Mouse (Mus musculus) naive thymus-derived CD4-positive, alpha-beta T cell, adult 2 months (primary cell): Measurements from ENCODE around the gene Ina.
"Not testable (repeated sequence)": the region's sequence is repeated elsewhere in the genome, so short reads cannot be mapped to it uniquely, and the experiment has no call there.

ENCODE experiments used
- DNase-seq: peaks from one replicate; pipeline ENCODE4 v3.0.0-alpha.2; 2011; ENCODE audit warnings: low read depth

Gene Ina

GRCm38 (mm10) chr19:47014447-47015381, at the start of gene Ina, which contains the start of gene Nt5c2:
Gene Ina (plus strand): TSS chr19:47014698.
Gene Nt5c2 (minus strand): TSS chr19:47015153.
- no peak for DNase-seq

- DNase-seq = no peak
These were observed 49.0 kb upstream of the Ina start for GRCm38 (mm10) chr19:46965496-46965895.

- no peak for DNase-seq
These were observed 48.2 kb upstream of the Ina start for GRCm38 (mm10) chr19:46966330-46966729.

- no peak for DNase-seq
These were observed 46.6 kb upstream of the Ina start for GRCm38 (mm10) chr19:46967861-46968260.

- DNase-seq = no peak
These were observed 45.7 kb upstream of the Ina start for GRCm38 (mm10) chr19:46968833-46969232.

GRCm38 (mm10) chr19:46969286-46969985, 45.1 kb upstream of the Ina start:
- no peak for DNase-seq

- DNase-seq = peak; percentile 71
These were observed 44.3 kb upstream of the Ina start for GRCm38 (mm10) chr19:46970121-46970729.

GRCm38 (mm10) chr19:46971051-46971689, 43.3 kb upstream of the Ina start:
- no peak for DNase-seq

GRCm38 (mm10) chr19:46971712-46972111, 42.8 kb upstream of the Ina start:
- no peak for DNase-seq

- DNase-seq = no peak
These were observed 42.3 kb upstream of the Ina start for GRCm38 (mm10) chr19:46972159-46972558.

GRCm38 (mm10) chr19:46975565-46975964, 38.9 kb upstream of the Ina start:
- DNase-seq = no peak

GRCm38 (mm10) chr19:46975997-46976396, 38.5 kb upstream of the Ina start:
- DNase-seq = no peak

- DNase-seq = no peak
These were observed 37.8 kb upstream of the Ina start for GRCm38 (mm10) chr19:46976743-46977142.

GRCm38 (mm10) chr19:46977460-46977859, 37.0 kb upstream of the Ina start:
- DNase-seq = no peak

GRCm38 (mm10) chr19:46978069-46978468, 36.4 kb upstream of the Ina start:
- not testable (repeated sequence) for DNase-seq

- no peak for DNase-seq
These were observed 35.3 kb upstream of the Ina start for GRCm38 (mm10) chr19:46978920-46979780.

GRCm38 (mm10) chr19:46979781-46980105, 34.8 kb upstream of the Ina start:
- DNase-seq = no peak

GRCm38 (mm10) chr19:46981462-46981861, 33.0 kb upstream of the Ina start:
- DNase-seq = no peak

- no peak for DNase-seq
These were observed 31.0 kb upstream of the Ina start for GRCm38 (mm10) chr19:46983352-46983965.

- peak; percentile 35 for DNase-seq
These were observed 30.5 kb upstream of the Ina start for GRCm38 (mm10) chr19:46983966-46984380.
